Mouse (Mus musculus): Measurements from ENCODE around the gene Fez2. TPM values are rescaled to one million over a fixed set of nuclear protein-coding genes. Genes with fewer than 3 reads are reported as not detected.
A peak's percentile ranks its signal among the peaks of the same experiment; 100 is the strongest.

The Fez2 gene
- polyA plus RNA-seq, 1 experiment, result 7.1 TPM

DNA sequence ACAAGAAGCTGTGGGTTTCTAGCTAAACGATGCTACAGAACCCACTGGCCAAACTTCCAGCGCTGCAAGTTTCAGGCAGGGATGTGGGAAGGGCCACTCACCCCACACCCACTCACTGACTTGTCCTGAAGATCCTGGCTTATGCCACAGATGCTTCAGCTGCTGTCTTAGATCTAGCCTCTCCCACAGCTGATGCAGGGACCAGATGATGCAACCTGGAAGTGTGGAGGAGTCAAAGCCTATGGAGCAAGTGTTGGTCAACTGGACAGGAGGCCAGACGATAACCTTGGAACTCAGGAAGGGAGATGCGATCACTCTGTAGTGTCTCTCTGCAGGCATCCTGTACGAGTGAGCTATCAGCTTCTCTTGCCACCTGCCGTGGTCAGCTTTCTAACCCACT lies 17.7 kb upstream of the Fez2 start:
- Histone ChIP-seq H3K4me1 (ENCODE audit: control insufficient read depth, insufficient read depth, low read length) (no peaks in the 10 kb centered on the region; the same call in 1 of the 2 replicates), H3K27ac (ENCODE audit: control insufficient read depth, insufficient read depth, low read depth, low read length) (no peak overlapping the region), H3K36me3 (ENCODE audit: control insufficient read depth, insufficient read depth, low read length) (no peaks in the 10 kb centered on the region), H3K4me3 (ENCODE audit: control insufficient read depth, low read depth, low read length) (no peak overlapping the region), H3K27me3 (ENCODE audit: control insufficient read depth, insufficient read depth, low read length) (no peaks in the 10 kb centered on the region)
- TF ChIP-seq CTCF (IDR thresholded peaks at IDR 0.05; ENCODE audit: control insufficient read depth, insufficient read depth, insufficient replicate concordance, low read depth, low read length) (no peak), POLR2A (IDR thresholded peaks at IDR 0.05; ENCODE audit: control insufficient read depth, low read depth, low read length) (no peak)

DNA sequence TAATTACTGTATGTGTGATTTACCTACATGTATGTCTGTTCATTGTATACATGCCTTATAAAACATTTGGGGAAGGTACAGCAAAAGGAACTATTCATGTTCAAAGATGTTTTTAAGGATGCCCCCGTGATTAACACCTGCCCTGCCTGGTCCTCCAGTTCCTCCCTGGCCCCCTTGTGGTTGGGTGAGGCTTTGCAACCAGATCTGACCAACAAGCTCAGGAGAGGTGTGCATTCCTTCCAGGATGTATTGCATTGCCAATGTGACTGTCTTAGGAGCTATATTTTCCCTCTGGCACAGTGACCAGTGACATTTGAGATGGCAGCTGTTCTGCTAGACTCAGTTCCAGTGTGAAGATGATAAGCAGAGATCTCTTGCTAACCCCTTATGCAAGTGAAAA lies 16.8 kb upstream of the Fez2 start:
- TF ChIP-seq CTCF (IDR thresholded peaks at IDR 0.05; ENCODE audit: control insufficient read depth, insufficient read depth, insufficient replicate concordance, low read depth, low read length) (peak; percentile 74; the same call in 1 of the 2 replicates), POLR2A (IDR thresholded peaks at IDR 0.05; ENCODE audit: control insufficient read depth, low read depth, low read length) (no peak)
- Histone ChIP-seq H3K27ac (ENCODE audit: control insufficient read depth, insufficient read depth, low read depth, low read length) (no peak overlapping the region), H3K4me1 (ENCODE audit: control insufficient read depth, insufficient read depth, low read length) (no peaks in the 10 kb centered on the region; the same call in 1 of the 2 replicates), H3K4me3 (ENCODE audit: control insufficient read depth, low read depth, low read length) (no peak overlapping the region), H3K27me3 (ENCODE audit: control insufficient read depth, insufficient read depth, low read length) (no peaks in the 10 kb centered on the region), H3K36me3 (ENCODE audit: control insufficient read depth, insufficient read depth, low read length) (no peaks in the 10 kb centered on the region)

DNA sequence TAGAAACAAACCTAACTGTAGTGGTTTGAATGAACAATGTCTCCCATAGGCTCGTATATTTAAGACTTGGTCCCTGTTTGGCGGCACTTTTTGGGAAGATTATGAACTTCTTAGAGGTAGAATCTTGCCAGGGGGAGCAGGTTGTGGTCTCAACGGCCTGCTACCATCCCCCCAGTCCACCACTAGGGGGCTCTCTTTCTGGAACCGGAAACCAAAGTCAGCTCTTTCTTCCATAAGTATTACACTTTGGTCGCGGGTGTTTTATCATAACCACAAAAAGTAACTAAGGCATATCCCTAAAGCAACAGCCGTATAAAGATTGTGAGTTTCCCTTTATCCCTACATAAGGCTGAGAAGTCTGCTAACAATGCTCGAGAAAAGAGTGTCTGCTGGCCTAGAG lies 12.4 kb upstream of the Fez2 start:
- no peak overlapping the region; the same call in 1 of the 2 replicates for H3K4me3 ChIP-seq (ENCODE audit: control insufficient read depth, low read depth, low read length)
- H3K27ac ChIP-seq (ENCODE audit: control insufficient read depth, insufficient read depth, low read depth, low read length), result no peak overlapping the region
- no peaks in the 10 kb centered on the region for H3K27me3 ChIP-seq (ENCODE audit: control insufficient read depth, insufficient read depth, low read length)
- no peaks in the 10 kb centered on the region for H3K36me3 ChIP-seq (ENCODE audit: control insufficient read depth, insufficient read depth, low read length)
- TF ChIP-seq POLR2A (IDR thresholded peaks at IDR 0.05; ENCODE audit: control insufficient read depth, low read depth, low read length), result no peak
- TF ChIP-seq CTCF (IDR thresholded peaks at IDR 0.05; ENCODE audit: control insufficient read depth, insufficient read depth, insufficient replicate concordance, low read depth, low read length), result peak; percentile 70; the same call in 1 of the 2 replicates
- no peaks in the 10 kb centered on the region; the same call in 1 of the 2 replicates for H3K4me1 ChIP-seq (ENCODE audit: control insufficient read depth, insufficient read depth, low read length)

DNA sequence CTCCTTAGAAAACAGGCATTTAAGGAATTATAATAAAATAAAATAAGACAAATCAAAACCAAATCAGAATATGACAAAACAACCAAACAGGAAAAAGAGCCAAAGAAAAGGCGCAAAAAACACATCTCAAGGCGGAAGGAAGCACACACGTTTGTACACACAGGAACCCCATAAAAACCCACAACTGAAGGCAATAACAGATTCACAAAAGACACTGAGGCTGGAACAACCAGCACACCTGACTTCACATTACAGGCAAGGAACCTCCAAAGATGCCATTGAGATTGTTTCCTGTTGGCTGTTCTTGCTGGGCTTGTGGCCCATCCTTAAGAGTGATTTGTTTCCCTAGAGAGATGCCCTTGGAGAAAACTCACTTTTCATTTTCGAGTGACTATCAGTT lies 11.1 kb upstream of the Fez2 start:
- TF ChIP-seq CTCF (IDR thresholded peaks at IDR 0.05; ENCODE audit: control insufficient read depth, insufficient read depth, insufficient replicate concordance, low read depth, low read length), result no peak
- TF ChIP-seq POLR2A (IDR thresholded peaks at IDR 0.05; ENCODE audit: control insufficient read depth, low read depth, low read length), result no peak
- Histone ChIP-seq H3K27me3 (ENCODE audit: control insufficient read depth, insufficient read depth, low read length) (no peaks in the 10 kb centered on the region), H3K4me1 (ENCODE audit: control insufficient read depth, insufficient read depth, low read length) (no peaks in the 10 kb centered on the region; the same call in 1 of the 2 replicates), H3K27ac (ENCODE audit: control insufficient read depth, insufficient read depth, low read depth, low read length) (no peak overlapping the region), H3K36me3 (ENCODE audit: control insufficient read depth, insufficient read depth, low read length) (no peaks in the 10 kb centered on the region), H3K4me3 (ENCODE audit: control insufficient read depth, low read depth, low read length) (no peak overlapping the region)

DNA sequence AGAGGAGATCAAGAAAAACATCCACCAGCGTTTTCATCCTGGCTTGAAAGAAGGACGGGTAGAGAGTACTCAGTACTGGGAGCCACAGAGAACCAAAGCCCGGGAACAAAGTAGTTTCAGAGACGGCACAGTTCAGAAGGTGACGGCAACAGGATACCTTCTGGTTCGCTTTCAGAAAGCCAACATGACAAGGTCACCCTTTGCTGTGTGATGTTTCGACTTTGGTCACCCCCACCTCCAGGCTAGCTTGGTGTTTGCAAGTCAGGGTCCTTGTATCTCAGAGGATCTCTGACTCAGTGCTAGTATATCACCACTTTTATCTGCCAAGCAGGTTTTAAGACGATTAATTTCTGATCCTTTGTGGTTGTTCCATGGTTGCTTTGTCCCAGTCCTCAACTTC lies 7.1 kb upstream of the Fez2 start:
- Histone ChIP-seq H3K27me3 (ENCODE audit: control insufficient read depth, insufficient read depth, low read length) (no peaks in the 10 kb centered on the region), H3K4me3 (ENCODE audit: control insufficient read depth, low read depth, low read length) (no peak overlapping the region), H3K4me1 (ENCODE audit: control insufficient read depth, insufficient read depth, low read length) (no peaks in the 10 kb centered on the region), H3K36me3 (ENCODE audit: control insufficient read depth, insufficient read depth, low read length) (no peaks in the 10 kb centered on the region), H3K27ac (ENCODE audit: control insufficient read depth, insufficient read depth, low read depth, low read length) (no peak overlapping the region)
- no peak for TF ChIP-seq CTCF (IDR thresholded peaks at IDR 0.05; ENCODE audit: control insufficient read depth, insufficient read depth, insufficient replicate concordance, low read depth, low read length)
- no peak for TF ChIP-seq POLR2A (IDR thresholded peaks at IDR 0.05; ENCODE audit: control insufficient read depth, low read depth, low read length)

DNA sequence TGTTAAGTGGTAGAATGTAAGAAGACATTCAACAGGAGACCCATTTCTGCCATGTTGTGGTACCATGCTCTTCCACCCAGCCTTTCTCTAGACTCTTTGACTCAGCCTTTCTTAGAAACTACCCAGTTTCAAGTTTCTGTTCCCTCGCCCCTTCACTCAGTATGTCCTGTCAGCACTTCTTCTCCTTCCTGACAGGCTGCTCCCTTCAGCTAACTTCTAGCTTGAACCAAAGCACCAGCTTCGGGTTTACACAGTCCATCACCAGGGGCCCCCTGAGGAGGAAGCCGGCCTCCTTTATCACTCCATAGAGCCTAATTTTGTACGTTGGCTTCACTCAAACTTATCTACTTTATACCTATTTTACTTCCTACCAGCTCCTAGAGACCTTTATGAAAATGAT lies 1.3 kb upstream of the Fez2 start:
- Histone ChIP-seq H3K27ac (ENCODE audit: control insufficient read depth, insufficient read depth, low read depth, low read length) (no peak overlapping the region), H3K36me3 (ENCODE audit: control insufficient read depth, insufficient read depth, low read length) (no peaks in the 10 kb centered on the region), H3K4me1 (ENCODE audit: control insufficient read depth, insufficient read depth, low read length) (peaks cover 3% of the 10 kb centered on the region; the same call in 1 of the 2 replicates), H3K4me3 (ENCODE audit: control insufficient read depth, low read depth, low read length) (no peak overlapping the region), H3K27me3 (ENCODE audit: control insufficient read depth, insufficient read depth, low read length) (no peaks in the 10 kb centered on the region)
- TF ChIP-seq CTCF (IDR thresholded peaks at IDR 0.05; ENCODE audit: control insufficient read depth, insufficient read depth, insufficient replicate concordance, low read depth, low read length), result no peak
- no peak for TF ChIP-seq POLR2A (IDR thresholded peaks at IDR 0.05; ENCODE audit: control insufficient read depth, low read depth, low read length)

DNA sequence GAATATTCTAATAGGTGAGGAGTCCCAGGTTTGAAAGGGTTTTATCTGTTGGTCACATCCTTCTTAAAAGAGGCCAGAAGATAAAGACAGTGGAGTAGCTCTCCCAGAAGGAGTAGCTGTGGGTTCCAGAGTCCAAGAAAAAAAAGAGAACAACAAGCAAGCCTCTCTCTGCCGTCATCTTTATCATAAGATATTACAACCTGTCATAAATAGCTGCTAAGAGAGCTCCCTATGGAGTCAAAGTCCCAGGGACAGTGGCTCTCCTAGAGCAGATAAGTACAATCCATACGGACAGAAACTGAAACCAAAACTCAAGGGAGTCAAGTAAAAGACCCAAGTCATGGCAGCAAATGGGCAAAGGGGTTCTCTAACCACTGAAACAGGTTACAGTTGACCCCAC lies 2.7 kb downstream of the Fez2 start:
- no peak overlapping the region for H3K27ac ChIP-seq (ENCODE audit: control insufficient read depth, insufficient read depth, low read depth, low read length)
- H3K4me3 ChIP-seq (ENCODE audit: control insufficient read depth, low read depth, low read length), result no peak overlapping the region
- TF ChIP-seq POLR2A (IDR thresholded peaks at IDR 0.05; ENCODE audit: control insufficient read depth, low read depth, low read length) (no peak), CTCF (IDR thresholded peaks at IDR 0.05; ENCODE audit: control insufficient read depth, insufficient read depth, insufficient replicate concordance, low read depth, low read length) (no peak)
- H3K27me3 ChIP-seq (ENCODE audit: control insufficient read depth, insufficient read depth, low read length), result no peaks in the 10 kb centered on the region
- peaks cover 3% of the 10 kb centered on the region for H3K4me1 ChIP-seq (ENCODE audit: control insufficient read depth, insufficient read depth, low read length)
- no peaks in the 10 kb centered on the region for H3K36me3 ChIP-seq (ENCODE audit: control insufficient read depth, insufficient read depth, low read length)

DNA sequence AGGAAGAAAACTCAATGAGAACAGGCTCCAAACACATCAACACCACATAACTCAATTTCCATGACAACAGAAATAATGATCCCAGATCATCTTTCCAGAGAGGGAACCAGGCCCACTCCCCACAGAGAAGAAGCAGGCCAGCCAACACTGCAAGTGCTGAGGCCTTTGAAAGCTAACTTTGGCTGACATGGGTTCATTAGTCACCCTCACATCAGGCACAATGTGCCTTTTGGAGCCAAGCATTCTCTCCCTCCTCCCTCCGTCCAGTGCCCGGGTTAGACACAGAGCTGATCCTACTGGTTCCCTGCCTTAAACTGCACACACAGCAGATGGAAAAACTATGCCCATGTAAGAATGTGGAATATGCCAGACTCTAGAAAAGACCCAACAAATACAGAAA lies 8.1 kb downstream of the Fez2 start:
- Histone ChIP-seq H3K27me3 (ENCODE audit: control insufficient read depth, insufficient read depth, low read length) (no peaks in the 10 kb centered on the region), H3K4me3 (ENCODE audit: control insufficient read depth, low read depth, low read length) (no peak overlapping the region), H3K27ac (ENCODE audit: control insufficient read depth, insufficient read depth, low read depth, low read length) (no peak overlapping the region), H3K36me3 (ENCODE audit: control insufficient read depth, insufficient read depth, low read length) (no peaks in the 10 kb centered on the region), H3K4me1 (ENCODE audit: control insufficient read depth, insufficient read depth, low read length) (no peaks in the 10 kb centered on the region; the same call in none of the 2 replicates)
- TF ChIP-seq CTCF (IDR thresholded peaks at IDR 0.05; ENCODE audit: control insufficient read depth, insufficient read depth, insufficient replicate concordance, low read depth, low read length) (no peak), POLR2A (IDR thresholded peaks at IDR 0.05; ENCODE audit: control insufficient read depth, low read depth, low read length) (no peak)
